Mouse (Mus musculus) liver, embryonic 15.5 days (tissue): ENCODE results near the gene Upf2. TPM values are rescaled to one million over a fixed set of nuclear protein-coding genes. Genes with fewer than 3 reads are reported as not detected.
A peak's percentile ranks its signal among the peaks of the same experiment; 100 is the strongest.

Source experiments
- ATAC-seq: fragments of 200-750 bp; cut with Nextera tagmentation; 2 replicates; pipeline ENCODE4 v1.8.0; 2017; ENCODE audit warnings: moderate number of reproducible peaks, mild to moderate bottlenecking, moderate library complexity; ENCODE audit not compliant: insufficient read depth
- H3K27ac ChIP-seq: fragments of 300-500 bp; sonication (generic); replicated peaks from 2 replicates; pipeline ENCODE4 v1.5.1; 2015; ENCODE audit warnings: mild to moderate bottlenecking, inconsistent platforms
- H3K27me3 ChIP-seq: fragments of 300-500 bp; sonication (generic); 2 replicates; pipeline ENCODE4 v1.6.1; 2015; ENCODE audit warnings: mild to moderate bottlenecking, inconsistent platforms
- H3K36me3 ChIP-seq: fragments of 300-500 bp; sonication (generic); replicated peaks from 2 replicates; pipeline ENCODE4 v1.6.1; 2015; ENCODE audit warnings: moderate library complexity, mild to moderate bottlenecking, inconsistent platforms
- H3K4me1 ChIP-seq: fragments of 300-500 bp; sonication (generic); replicated peaks from 2 replicates; pipeline ENCODE4 v1.6.1; 2015; ENCODE audit warnings: inconsistent platforms
- H3K4me2 ChIP-seq: fragments of 300-500 bp; sonication (generic); 2 replicates; pipeline ENCODE4 v1.6.1; 2015; ENCODE audit warnings: moderate library complexity, mild to moderate bottlenecking, inconsistent platforms
- H3K4me3 ChIP-seq: fragments of 300-500 bp; sonication (generic); replicated peaks from 2 replicates; pipeline ENCODE4 v1.5.1; 2015; ENCODE audit warnings: mild to moderate bottlenecking, inconsistent platforms
- H3K9ac ChIP-seq: fragments of 300-500 bp; sonication (generic); 2 replicates; pipeline ENCODE4 v1.6.1; 2015; ENCODE audit warnings: moderate library complexity, mild to moderate bottlenecking, inconsistent platforms
- H3K9me3 ChIP-seq: fragments of 300-500 bp; sonication (generic); replicated peaks from 2 replicates; pipeline ENCODE4 v1.6.1; 2016; ENCODE audit warnings: inconsistent platforms
- WGBS: fragments of 180-500 bp; shearing (Covaris S2); methylation state at CpG from one replicate; pipeline ENCODE4 v1.1.7; 2015; ENCODE audit warnings: mixed read lengths; ENCODE audit not compliant: insufficient replicate concordance; 5-methylcytosine and 5-hydroxymethylcytosine counted together
- polyA plus RNA-seq: library from polyadenylated mRNA; unstranded; fragments of >200 nt; fragmentation: Nextera tagmentation; extraction: Ambion mirVana; gene quantifications from 2 replicates; pipeline ENCODE4 v1.2.1, GENCODE M21; 2015

The Upf2 gene
- polyA plus RNA-seq, 1 experiment from 2014 or later = 3.7 TPM

DNA sequence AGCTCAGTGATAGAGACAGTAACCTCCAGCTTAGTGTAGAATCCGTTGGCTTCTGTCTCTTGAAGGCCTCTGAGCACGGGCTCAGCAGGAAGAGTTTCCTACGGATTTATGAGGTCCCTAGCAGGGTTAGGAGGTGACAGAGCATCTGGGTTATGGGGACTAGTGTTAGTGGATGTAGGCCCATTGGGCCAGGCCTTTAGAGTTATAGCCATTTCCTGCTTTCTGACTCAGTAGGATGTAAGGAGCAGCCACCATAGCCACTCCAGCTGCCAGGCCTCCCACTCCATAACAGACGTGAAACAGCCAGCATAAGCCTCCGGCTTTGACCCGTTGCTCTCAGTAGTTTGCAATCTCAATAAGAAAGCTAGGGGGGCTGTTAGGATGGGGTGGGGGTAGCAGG, 15.2 kb upstream of the Upf2 start:
- H3K27ac ChIP-seq = no peak overlapping the region
- no peak overlapping the region for H3K9ac ChIP-seq
- 63% methylated on average over 6 of the region's 6 CpGs for WGBS
- H3K4me2 ChIP-seq = no peak overlapping the region
- peaks cover 11% of the 10 kb centered on the region for H3K4me1 ChIP-seq
- H3K27me3 ChIP-seq = no peaks in the 10 kb centered on the region
- no peaks in the 10 kb centered on the region for H3K9me3 ChIP-seq
- ATAC-seq = no peak
- no peak overlapping the region for H3K4me3 ChIP-seq
- H3K36me3 ChIP-seq = no peaks in the 10 kb centered on the region

DNA sequence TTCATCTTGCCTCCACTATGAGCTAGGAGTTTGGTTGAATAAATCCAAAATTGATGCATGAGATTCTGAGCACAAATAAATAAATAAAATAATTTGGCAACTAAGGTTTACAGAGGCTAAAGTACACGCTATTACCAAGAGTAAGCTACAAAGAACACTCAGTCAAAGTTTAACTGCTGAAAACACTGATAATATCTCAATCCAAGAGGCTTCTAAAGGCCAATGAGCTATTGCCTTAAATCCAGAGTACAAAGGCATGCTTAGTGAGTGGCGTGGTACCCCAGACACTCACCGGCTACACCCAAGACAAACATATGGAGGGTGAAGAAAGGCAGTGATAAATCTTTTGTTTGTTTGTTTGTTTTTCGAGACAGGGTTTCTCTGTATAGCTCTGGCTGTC, 14.7 kb upstream of the Upf2 start:
- H3K27me3 ChIP-seq = no peaks in the 10 kb centered on the region
- no peaks in the 10 kb centered on the region for H3K36me3 ChIP-seq
- WGBS = 67% methylated on average over 4 of the region's 4 CpGs
- no peaks in the 10 kb centered on the region for H3K9me3 ChIP-seq
- no peak overlapping the region for H3K4me2 ChIP-seq
- no peak overlapping the region for H3K27ac ChIP-seq
- ATAC-seq = no peak
- H3K9ac ChIP-seq = no peak overlapping the region
- no peak overlapping the region for H3K4me3 ChIP-seq
- peaks cover 14% of the 10 kb centered on the region for H3K4me1 ChIP-seq

DNA sequence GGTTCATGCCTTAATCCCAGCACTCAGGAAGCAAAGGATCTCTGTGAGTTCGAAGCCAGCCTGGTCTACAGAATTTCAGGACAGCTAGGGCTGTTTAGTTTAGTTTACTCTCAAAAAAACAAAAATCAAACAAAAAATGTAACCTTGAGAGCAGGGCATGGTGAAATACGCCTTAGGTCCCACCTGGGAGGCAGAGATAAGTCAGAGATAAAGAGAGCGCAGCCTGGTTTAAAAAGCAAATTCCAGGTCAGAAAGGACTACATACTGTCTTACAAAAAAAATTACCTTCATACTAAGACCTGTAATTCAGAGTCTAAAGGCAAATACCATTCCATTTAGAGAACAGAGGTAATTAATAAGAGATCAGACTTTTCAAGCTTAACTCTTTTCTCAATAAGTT, 11.9 kb upstream of the Upf2 start:
- Histone ChIP-seq H3K9me3 (no peaks in the 10 kb centered on the region), H3K27ac (no peak overlapping the region), H3K4me2 (no peak overlapping the region), H3K9ac (no peak overlapping the region), H3K36me3 (no peaks in the 10 kb centered on the region), H3K4me3 (no peak overlapping the region), H3K27me3 (no peaks in the 10 kb centered on the region), H3K4me1 (peaks cover 34% of the 10 kb centered on the region)
- no peak for ATAC-seq
- 33% methylated on average over 3 of the region's 3 CpGs for WGBS

DNA sequence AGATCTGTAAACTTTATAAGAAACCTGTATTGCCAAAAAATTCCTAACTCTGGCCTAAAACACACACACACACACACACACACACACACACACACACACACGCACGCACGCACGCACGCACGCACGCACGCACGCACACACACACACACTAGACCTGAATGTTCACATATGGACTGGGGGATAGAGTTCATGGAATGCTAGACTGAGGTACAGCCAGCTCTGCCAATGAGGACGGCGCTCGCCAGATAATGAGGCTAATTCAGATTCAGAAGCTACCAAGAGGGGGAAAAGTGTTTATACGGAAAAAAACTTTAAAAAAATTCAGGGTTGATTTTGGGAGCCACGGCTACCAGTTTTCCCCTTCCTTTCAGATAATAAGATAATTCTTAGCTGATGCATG, 11.4 kb upstream of the Upf2 start:
- 84% methylated on average over 14 of the region's 14 CpGs for WGBS
- H3K27ac ChIP-seq = no peak overlapping the region
- H3K36me3 ChIP-seq = no peaks in the 10 kb centered on the region
- H3K4me2 ChIP-seq = no peak overlapping the region
- H3K9me3 ChIP-seq = no peaks in the 10 kb centered on the region
- H3K27me3 ChIP-seq = no peaks in the 10 kb centered on the region
- no peak for ATAC-seq
- no peak overlapping the region for H3K4me3 ChIP-seq
- no peak overlapping the region for H3K9ac ChIP-seq
- peaks cover 34% of the 10 kb centered on the region for H3K4me1 ChIP-seq

DNA sequence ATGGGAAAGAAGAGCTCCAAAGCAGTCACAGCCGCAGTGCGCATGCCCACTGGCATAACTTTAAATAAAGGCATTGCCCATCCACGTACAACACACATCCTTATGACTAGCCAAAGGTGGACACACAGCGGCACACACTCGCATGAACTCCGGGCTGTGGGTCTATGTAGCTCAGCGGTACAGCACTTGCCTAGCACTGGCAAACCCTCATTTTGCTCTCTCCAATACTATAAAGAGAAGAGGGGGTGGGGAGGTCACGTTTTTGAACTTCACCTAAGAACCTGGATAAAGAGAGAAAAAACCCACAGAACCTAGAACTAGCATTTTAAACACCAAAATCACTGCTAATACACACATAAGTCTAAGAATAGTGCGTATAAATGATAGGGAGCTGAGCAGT, 10.3 kb upstream of the Upf2 start:
- peak overlapping the region; percentile 4; the same call in 1 of the 2 replicates for H3K4me2 ChIP-seq
- no peak for ATAC-seq
- no peak overlapping the region for H3K4me3 ChIP-seq
- no peaks in the 10 kb centered on the region for H3K36me3 ChIP-seq
- WGBS = 82% methylated on average over 9 of the region's 9 CpGs
- H3K4me1 ChIP-seq = peaks cover 41% of the 10 kb centered on the region
- no peak overlapping the region for H3K27ac ChIP-seq
- no peak overlapping the region for H3K9ac ChIP-seq
- no peaks in the 10 kb centered on the region for H3K27me3 ChIP-seq
- no peaks in the 10 kb centered on the region for H3K9me3 ChIP-seq

DNA sequence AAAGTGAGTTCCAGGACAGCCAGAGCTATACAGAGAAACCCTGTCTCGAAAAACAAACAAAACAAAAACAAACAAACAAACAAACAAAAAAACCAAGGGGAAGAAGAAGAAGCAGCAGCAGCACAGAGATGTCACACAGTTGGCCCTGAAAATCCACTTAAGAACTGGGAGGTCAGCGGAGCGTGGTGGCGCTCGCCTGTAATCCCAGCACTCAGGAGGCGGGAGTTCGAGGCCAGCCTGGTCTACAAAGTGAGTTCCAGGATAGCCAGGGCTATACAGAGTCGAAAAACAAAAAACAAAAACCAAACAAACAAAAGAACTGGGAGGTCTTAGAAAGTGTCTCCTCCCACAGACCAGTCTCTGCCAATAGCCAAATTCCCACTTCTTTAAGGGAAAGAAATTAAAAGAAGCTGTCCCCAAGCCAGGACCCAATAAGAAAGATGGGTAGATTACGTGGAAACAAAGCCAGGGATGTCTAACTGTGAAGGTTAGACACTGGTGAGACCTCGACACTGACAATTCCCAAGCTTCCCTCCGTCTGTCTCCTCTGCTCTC, 9.3 kb upstream of the Upf2 start:
- H3K4me2 ChIP-seq = peak overlapping the region; percentile 91
- H3K9me3 ChIP-seq = no peaks in the 10 kb centered on the region
- peak overlapping the region; percentile 65 for H3K4me3 ChIP-seq
- H3K27ac ChIP-seq = peak overlapping the region; percentile 59; the same call in 1 of the 2 replicates
- no peaks in the 10 kb centered on the region for H3K27me3 ChIP-seq
- H3K36me3 ChIP-seq = no peaks in the 10 kb centered on the region
- peaks cover 51% of the 10 kb centered on the region for H3K4me1 ChIP-seq
- peak overlapping the region; percentile 60 for H3K9ac ChIP-seq
- WGBS = 57% methylated on average over 11 of the region's 11 CpGs
- ATAC-seq = no peak

DNA sequence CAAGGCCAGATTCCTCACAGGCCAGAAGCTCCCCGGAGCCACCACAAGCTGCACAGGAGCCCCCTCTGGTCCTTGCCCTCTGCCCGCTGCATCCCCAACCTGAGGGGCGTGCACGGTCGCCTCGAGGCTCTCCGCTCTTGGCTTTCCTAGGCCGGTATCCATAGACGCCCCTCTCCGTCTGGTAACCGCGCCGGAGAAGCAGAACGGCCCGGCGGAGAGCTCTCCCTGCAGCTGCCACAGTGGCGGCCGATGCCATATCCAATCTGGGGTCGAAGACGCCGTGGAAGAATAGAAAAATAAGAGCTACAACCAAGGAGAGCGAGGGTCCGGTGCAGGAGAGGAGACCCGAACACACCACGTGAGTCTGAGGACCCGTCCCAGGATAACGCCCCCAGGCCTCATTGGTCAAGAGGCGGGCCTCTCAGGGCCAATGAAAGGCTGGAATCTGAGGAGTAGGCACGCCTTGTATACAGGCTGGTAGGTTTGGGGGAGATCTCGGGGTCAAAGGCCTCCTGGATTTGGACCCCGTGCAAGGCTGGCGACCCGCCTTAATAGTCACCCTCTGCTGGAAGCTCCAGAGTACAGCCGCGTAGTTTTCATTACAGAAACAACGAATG, 8.7 kb upstream of the Upf2 start, which contains the start of gene Dhtkd1:
TSS of gene Dhtkd1 (minus strand) at position 377 of the 617 bp plus-strand sequence.
- H3K9ac ChIP-seq = peak within 1 kb of the TSS; percentile 60
- H3K27me3 ChIP-seq = no peaks in the 10 kb centered on the region
- peak; percentile 84 for ATAC-seq
- H3K27ac ChIP-seq = peak within 1 kb of the TSS; percentile 59
- H3K36me3 ChIP-seq = no peaks in the 10 kb centered on the region
- peak within 1 kb of the TSS; percentile 91 for H3K4me2 ChIP-seq
- no peaks in the 10 kb centered on the region for H3K9me3 ChIP-seq
- WGBS = under 1% methylated on average over 36 of the region's 36 CpGs
- H3K4me1 ChIP-seq = peaks cover 53% of the 10 kb centered on the region
- peak within 1 kb of the TSS; percentile 65 for H3K4me3 ChIP-seq

DNA sequence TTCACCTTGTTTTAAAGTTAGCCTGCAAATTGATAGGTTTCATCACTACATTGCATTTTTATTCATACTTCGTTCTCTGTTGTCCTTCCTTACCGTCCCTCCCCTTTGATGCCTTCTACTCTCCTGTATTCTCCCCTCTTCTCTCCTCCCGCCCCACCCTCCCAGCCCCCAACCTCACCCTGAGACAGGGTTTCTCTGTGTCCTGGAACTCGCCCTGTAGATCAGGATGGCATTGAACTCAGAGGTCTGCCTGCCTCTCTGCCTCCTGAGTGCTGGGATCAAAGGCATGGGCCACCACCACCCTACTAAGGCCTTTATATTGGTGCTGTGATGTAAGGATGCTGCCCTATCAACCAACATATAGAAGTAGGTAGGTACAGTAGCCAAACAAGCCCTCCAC, 8.2 kb upstream of the Upf2 start:
- ATAC-seq = no peak; the same call in 1 of the 2 replicates
- Histone ChIP-seq H3K4me2 (peak overlapping the region; percentile 91), H3K9ac (0 out of 2 replicates have a peak overlapping the region, but pooled peaks have one; percentile 60), H3K27ac (peak overlapping the region; percentile 59), H3K4me3 (peak overlapping the region; percentile 65), H3K27me3 (no peaks in the 10 kb centered on the region), H3K36me3 (no peaks in the 10 kb centered on the region), H3K4me1 (peaks cover 53% of the 10 kb centered on the region), H3K9me3 (no peaks in the 10 kb centered on the region)
- WGBS = 37% methylated on average over 4 of the region's 4 CpGs

DNA sequence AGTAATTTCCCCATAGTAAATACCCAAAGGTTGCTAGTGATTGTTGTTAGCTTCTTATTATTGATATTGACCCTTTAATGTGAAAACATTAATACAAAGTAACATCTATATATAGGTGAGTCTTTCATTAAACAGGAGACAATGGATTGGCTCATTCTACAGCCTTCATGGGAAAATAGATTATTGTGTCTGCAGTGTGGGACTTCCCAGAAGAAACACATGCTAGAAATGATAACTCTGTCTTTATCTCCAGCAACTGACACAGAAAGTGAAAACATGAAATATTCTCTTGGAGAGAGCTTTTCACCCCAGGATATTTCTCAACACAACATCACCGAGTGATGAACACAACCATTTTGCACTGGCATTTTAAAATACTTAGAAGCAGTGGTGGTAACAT, 5.6 kb upstream of the Upf2 start:
- ATAC-seq = 0 out of 2 replicates have a peak, but pooled peaks have one; percentile 20
- no peak overlapping the region for H3K9ac ChIP-seq
- no peaks in the 10 kb centered on the region for H3K9me3 ChIP-seq
- peaks cover 47% of the 10 kb centered on the region for H3K4me1 ChIP-seq
- peak overlapping the region; percentile 53; the same call in 1 of the 2 replicates for H3K27ac ChIP-seq
- no peaks in the 10 kb centered on the region for H3K27me3 ChIP-seq
- H3K36me3 ChIP-seq = no peaks in the 10 kb centered on the region
- WGBS = 19% methylated on average over 1 of the region's 1 CpGs
- H3K4me3 ChIP-seq = no peak overlapping the region
- no peak overlapping the region for H3K4me2 ChIP-seq

DNA sequence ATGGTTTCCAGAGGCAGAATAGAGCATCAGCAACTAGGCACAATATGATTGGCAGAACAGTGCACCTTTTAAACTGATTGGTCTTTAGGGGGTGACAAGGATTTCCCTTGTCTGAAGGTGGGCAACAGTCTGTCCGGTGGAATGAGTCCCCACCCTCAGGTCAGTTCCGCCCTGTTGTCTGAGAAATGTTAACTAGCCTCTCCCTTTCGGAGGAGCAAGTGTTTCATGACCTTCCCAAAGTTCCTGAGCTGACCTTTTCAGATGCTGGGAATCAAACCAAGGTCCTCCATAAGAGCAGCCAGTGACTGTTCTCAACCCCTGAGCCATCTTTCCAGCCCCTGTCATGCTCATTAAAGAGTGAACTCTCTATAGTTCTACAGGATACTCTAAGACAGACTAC, 4.4 kb upstream of the Upf2 start:
- no peak for ATAC-seq
- H3K27ac ChIP-seq = 0 out of 2 replicates have a peak overlapping the region, but pooled peaks have one; percentile 19
- H3K9ac ChIP-seq = no peak overlapping the region
- no peaks in the 10 kb centered on the region for H3K9me3 ChIP-seq
- no peak overlapping the region for H3K4me3 ChIP-seq
- H3K4me1 ChIP-seq = peaks cover 43% of the 10 kb centered on the region
- H3K27me3 ChIP-seq = no peaks in the 10 kb centered on the region
- no peak overlapping the region for H3K4me2 ChIP-seq
- WGBS = 78% methylated on average over 3 of the region's 3 CpGs
- H3K36me3 ChIP-seq = no peaks in the 10 kb centered on the region

DNA sequence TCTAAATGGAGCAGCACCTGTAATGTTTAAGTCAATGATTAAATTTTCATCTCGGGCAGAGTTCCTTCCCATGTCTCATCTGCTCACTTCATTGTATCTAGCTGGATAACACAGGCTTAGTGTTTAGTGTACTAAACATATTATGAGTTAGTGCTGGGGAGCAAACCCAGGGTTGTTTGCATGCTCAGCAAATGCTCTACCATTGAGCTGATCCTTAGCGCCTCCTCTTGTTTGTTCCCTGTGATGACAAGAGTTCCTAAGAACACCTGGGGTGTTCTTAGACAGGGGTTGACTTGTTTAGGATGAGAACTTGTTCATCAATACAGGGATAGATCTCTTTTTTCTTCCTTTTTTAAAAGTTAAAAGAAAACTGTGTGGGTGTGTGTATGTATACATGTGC, 2.3 kb upstream of the Upf2 start:
- 84% methylated on average over 2 of the region's 2 CpGs for WGBS
- no peak overlapping the region for H3K27ac ChIP-seq
- no peak overlapping the region for H3K4me3 ChIP-seq
- H3K4me1 ChIP-seq = peaks cover 33% of the 10 kb centered on the region
- no peak overlapping the region for H3K9ac ChIP-seq
- no peak overlapping the region for H3K4me2 ChIP-seq
- H3K9me3 ChIP-seq = no peaks in the 10 kb centered on the region
- H3K36me3 ChIP-seq = no peaks in the 10 kb centered on the region
- no peaks in the 10 kb centered on the region for H3K27me3 ChIP-seq
- ATAC-seq = no peak
